Mouse (Mus musculus) stomach, embryonic 15.5 days (tissue): ENCODE results near the gene Krt7. TPM values are rescaled to one million over a fixed set of nuclear protein-coding genes. Genes with fewer than 3 reads are reported as not detected.

Experiments
- ATAC-seq: fragments of 200-750 bp; cut with Nextera tagmentation; 2 replicates; pipeline ENCODE4 v1.8.0; 2017; ENCODE audit warnings: low read depth, moderate number of reproducible peaks, moderate TSS enrichment; ENCODE audit not compliant: insufficient read depth, low FRiP score
- H3K27ac ChIP-seq: fragments of 300-500 bp; sonication (generic); 2 replicates; pipeline ENCODE4 v1.5.1; 2015; ENCODE audit warnings: mild to moderate bottlenecking, inconsistent platforms
- H3K27me3 ChIP-seq: fragments of 300-500 bp; sonication (generic); replicated peaks from 2 replicates; pipeline ENCODE4 v1.6.1; 2015; ENCODE audit warnings: inconsistent platforms
- H3K36me3 ChIP-seq: fragments of 300-500 bp; sonication (generic); 2 replicates; pipeline ENCODE4 v1.6.1; 2015; ENCODE audit warnings: inconsistent platforms
- H3K4me1 ChIP-seq: fragments of 300-500 bp; sonication (generic); 2 replicates; pipeline ENCODE4 v1.6.1; 2015; ENCODE audit warnings: inconsistent platforms
- H3K4me2 ChIP-seq: fragments of 300-500 bp; sonication (generic); 2 replicates; pipeline ENCODE4 v1.6.1; 2015; ENCODE audit warnings: mild to moderate bottlenecking, inconsistent platforms
- H3K4me3 ChIP-seq: fragments of 300-500 bp; sonication (generic); replicated peaks from 2 replicates; pipeline ENCODE4 v1.5.1; 2015; ENCODE audit warnings: inconsistent platforms
- H3K9ac ChIP-seq: fragments of 300-500 bp; sonication (generic); 2 replicates; pipeline ENCODE4 v1.6.1; 2015; ENCODE audit warnings: inconsistent platforms
- H3K9me3 ChIP-seq: fragments of 300-500 bp; sonication (generic); 2 replicates; pipeline ENCODE4 v1.6.1; 2016; ENCODE audit warnings: inconsistent platforms
- WGBS: fragments of 180-500 bp; shearing (Covaris S2); methylation state at CpG from one replicate; pipeline ENCODE4 v1.1.7; 2015; 5-methylcytosine and 5-hydroxymethylcytosine counted together
- polyA plus RNA-seq: library from polyadenylated mRNA; unstranded; fragments of >200 nt; fragmentation: Nextera tagmentation; extraction: Ambion mirVana; gene quantifications from 2 replicates; pipeline ENCODE4 v1.2.1, GENCODE M21; 2015

Krt7 gene
- polyA plus RNA-seq, 1 experiment from 2014 or later, result 231 TPM

DNA sequence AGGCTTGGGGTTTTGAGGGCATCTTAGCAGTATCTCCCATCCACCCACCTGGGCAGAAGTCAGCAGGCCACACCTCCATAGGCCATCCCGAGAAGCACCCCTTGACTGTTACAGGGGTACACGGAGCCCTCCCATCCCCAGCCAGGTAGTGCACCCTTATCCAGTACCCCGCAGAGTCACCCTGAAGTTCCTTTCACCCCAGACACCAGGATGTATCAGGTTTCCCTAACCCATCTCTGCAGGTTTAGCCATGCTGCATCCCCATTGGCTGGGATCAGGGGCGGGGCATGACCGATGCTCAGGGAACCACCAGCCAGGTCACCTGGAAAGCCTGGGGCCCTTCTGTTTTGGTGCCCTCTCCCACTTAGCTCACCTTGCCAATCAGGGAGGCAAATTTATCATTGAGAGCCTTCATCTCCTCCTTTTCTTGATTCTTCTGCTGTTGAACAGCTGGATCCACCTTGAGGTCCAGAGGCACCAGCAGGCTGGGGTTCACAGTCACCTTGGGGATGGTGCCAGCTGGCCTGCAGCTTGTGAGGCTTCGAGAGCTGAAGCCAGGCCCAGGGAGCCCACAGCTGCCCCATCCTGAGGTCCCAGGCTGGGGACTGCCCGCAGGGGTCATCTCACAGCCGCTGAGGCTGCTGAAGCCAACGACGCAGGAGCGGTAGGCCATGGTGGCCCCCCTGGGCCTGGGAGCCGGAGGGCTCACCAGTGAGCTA lies 41.3 kb upstream of the Krt7 start:
- Histone ChIP-seq H3K9ac (no peak overlapping the region), H3K9me3 (no peaks in the 10 kb centered on the region), H3K4me1 (peaks cover 64% of the 10 kb centered on the region), H3K4me3 (0 out of 2 replicates have a peak overlapping the region, but pooled peaks have one; percentile 12), H3K4me2 (peak overlapping the region; percentile 39), H3K36me3 (no peaks in the 10 kb centered on the region), H3K27me3 (no peaks in the 10 kb centered on the region), H3K27ac (peak overlapping the region; percentile 87)
- no peak; the same call in 1 of the 2 replicates for ATAC-seq
- WGBS, result 39% methylated on average over 12 of the region's 12 CpGs

DNA sequence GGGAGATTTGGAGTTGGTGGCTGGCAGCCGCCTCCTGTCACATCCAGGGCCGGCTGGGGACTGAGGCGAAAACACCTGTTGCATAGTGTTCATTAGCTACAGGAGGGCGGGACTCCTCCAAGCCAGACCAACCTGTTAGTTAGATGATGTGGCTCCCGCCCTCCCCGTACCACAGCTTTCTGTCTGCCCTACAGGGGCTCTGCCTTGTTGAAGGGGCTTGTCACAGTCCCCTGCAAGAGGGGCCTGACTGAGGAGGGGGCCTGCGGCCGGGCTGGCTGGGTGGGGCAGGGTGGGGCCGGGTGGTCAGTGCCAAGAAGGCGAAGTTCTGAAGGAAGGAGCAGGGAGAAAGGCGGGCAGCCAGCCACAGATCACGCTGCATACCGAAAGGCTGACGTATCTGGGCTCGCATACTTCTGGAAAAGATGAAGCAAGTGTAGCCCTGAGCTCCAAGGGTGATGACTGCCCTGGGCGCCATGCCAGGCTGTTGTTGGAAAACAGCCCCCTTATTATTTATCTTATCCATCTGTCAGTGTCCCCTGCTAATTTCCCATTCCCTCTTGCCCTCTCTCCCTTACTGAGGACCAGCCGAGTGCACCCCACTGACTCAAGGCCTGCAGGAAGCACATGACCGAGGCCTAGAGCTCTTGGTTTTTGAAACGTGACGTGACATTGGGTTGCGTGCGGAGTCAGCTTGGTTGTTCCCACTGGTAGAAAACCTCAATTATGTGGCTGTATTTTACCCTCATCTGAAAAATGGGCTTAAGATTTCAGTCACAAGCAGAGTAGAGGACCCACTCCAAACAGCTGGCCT lies 40.5 kb upstream of the Krt7 start, which contains the start of gene Krt80:
Gene Krt80, minus strand, starts transcription at position 62 of the 811 bp plus-strand sequence.
- H3K27ac ChIP-seq, result peak within 1 kb of the TSS; percentile 87
- H3K4me1 ChIP-seq, result peaks cover 63% of the 10 kb centered on the region
- H3K27me3 ChIP-seq, result no peaks in the 10 kb centered on the region
- H3K36me3 ChIP-seq, result no peaks in the 10 kb centered on the region
- no peaks in the 10 kb centered on the region for H3K9me3 ChIP-seq
- ATAC-seq, result peak; percentile 59; the same call in 1 of the 2 replicates
- no peak within 1 kb of the TSS for H3K9ac ChIP-seq
- peak within 1 kb of the TSS; percentile 39 for H3K4me2 ChIP-seq
- 31% methylated on average over 22 of the region's 22 CpGs for WGBS
- H3K4me3 ChIP-seq, result 0 out of 2 replicates have a peak within 1 kb of the TSS, but pooled peaks have one; percentile 12

DNA sequence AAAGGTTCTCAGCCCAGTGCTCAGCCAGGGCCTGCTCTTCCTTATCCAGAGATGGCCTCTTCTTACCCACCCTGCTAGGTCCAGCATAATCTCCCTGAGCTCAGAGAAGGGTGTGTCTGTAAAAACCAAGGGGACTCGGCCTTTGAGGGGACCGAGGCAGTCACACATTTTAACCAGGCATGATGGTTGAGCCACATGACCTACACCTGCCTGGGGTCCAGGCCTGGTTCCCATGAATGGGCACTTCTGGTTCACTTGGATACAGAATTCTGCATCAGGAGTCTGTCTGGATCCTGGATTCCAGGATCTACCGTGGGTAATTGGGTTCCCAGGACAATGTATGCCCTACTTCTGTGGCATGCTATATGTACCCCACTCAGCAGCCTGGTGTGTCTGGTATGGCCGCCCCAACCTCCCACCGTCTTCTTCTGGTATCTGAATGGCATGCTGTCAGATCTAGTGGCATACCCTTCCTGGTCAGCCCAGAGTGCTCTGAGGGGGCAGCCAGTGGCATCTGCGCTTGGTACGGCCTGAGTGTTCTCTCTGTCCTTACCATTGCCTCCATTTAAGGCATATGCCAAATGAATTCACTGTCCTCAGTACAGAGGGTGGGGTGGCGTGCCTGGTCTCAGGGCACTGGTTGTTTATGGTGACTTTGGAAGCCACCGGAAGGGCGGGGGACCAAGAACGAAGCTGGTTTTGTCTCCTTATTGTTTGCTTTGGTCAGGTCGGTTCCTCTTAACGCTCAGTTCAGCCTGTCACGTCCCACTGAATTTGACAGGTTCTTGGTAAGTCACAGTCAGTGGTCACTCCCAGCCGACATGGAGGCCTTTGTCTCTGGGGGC lies 39.5 kb upstream of the Krt7 start:
- Histone ChIP-seq H3K27me3 (no peaks in the 10 kb centered on the region), H3K27ac (peak overlapping the region; percentile 87; the same call in 1 of the 2 replicates), H3K36me3 (no peaks in the 10 kb centered on the region), H3K4me1 (peaks cover 65% of the 10 kb centered on the region), H3K9ac (no peak overlapping the region), H3K4me3 (no peak overlapping the region), H3K9me3 (no peaks in the 10 kb centered on the region), H3K4me2 (no peak overlapping the region)
- 82% methylated on average over 15 of the region's 15 CpGs for WGBS
- no peak for ATAC-seq

DNA sequence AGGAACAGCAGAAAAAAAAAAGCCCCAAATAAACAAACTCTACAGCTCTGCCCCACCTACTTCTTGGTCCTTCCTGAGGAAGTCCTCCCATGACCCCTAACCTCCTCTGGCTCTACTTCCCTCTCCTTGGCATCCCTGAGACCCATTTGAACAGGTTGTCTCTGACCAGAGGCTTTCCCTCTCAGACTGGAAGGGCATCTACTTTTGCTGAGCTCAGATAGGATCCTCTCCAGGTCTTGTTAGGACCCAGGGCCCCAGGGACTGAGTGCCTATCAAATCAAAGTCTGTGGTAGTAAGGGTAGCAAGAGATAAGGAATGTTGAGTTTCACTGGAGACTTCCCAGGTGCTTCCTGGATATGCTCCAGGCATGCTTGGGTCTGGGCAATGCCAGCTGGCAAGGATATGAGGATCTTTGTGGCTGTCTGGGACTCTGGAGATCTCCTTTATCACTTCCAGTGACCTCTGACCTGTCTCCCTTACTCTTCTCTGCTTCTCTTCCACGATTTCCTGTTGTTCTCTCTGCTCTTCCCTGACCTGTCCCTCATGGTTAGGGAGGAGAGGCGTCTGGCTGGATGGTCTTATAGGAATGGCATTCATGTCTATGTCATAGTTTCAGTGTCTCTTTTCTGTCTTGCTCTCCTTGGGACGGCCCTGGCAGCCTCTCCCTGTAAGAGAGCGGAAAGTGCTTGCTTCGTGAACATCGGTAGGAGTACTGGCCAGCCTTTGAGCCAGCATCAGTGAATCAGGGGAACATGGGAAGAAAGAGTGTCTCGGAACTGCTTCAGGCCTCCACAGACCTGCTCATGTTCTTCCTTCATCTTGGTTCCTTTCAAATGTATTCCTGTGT lies 38.5 kb upstream of the Krt7 start:
- H3K4me3 ChIP-seq, result no peak overlapping the region
- H3K4me2 ChIP-seq, result no peak overlapping the region
- no peaks in the 10 kb centered on the region for H3K9me3 ChIP-seq
- peaks cover 61% of the 10 kb centered on the region for H3K4me1 ChIP-seq
- no peaks in the 10 kb centered on the region for H3K27me3 ChIP-seq
- WGBS, result 72% methylated on average over 7 of the region's 7 CpGs
- H3K36me3 ChIP-seq, result no peaks in the 10 kb centered on the region
- ATAC-seq, result no peak
- no peak overlapping the region for H3K27ac ChIP-seq
- H3K9ac ChIP-seq, result no peak overlapping the region

DNA sequence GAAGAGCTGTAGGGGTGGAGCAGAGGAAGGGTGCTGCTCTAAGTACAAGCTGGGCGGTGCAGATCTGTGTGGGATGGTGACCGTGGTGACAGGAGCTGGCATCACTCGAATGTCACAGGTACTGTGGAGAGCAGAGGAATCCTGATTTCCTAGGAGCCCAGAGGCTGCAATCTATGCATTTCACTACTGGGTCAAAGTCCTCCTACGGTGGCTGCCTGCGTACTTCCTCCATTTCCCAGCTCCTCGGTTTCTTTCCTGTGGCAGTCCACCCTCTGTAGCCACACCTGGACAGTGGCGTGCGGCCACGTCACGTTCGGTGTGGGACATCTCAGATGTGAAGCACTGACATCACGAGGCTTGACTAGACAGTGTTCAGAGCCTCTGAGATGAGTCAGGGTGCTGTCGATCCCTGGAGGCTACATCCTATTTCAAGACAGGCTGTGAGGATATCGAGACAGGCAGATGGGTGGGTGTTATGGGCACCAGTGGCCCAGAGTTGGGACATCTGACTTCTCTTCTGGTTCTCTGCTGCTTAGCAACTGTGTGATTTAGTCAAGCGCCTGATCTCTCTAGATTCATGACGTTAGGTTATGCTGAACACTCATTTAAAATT lies 37.5 kb upstream of the Krt7 start:
- H3K27ac ChIP-seq, result no peak overlapping the region
- H3K4me3 ChIP-seq, result no peak overlapping the region
- no peak overlapping the region for H3K9ac ChIP-seq
- no peaks in the 10 kb centered on the region for H3K36me3 ChIP-seq
- no peaks in the 10 kb centered on the region for H3K27me3 ChIP-seq
- 80% methylated on average over 16 of the region's 16 CpGs for WGBS
- H3K4me2 ChIP-seq, result no peak overlapping the region
- ATAC-seq, result no peak
- peaks cover 58% of the 10 kb centered on the region for H3K4me1 ChIP-seq
- no peaks in the 10 kb centered on the region for H3K9me3 ChIP-seq

DNA sequence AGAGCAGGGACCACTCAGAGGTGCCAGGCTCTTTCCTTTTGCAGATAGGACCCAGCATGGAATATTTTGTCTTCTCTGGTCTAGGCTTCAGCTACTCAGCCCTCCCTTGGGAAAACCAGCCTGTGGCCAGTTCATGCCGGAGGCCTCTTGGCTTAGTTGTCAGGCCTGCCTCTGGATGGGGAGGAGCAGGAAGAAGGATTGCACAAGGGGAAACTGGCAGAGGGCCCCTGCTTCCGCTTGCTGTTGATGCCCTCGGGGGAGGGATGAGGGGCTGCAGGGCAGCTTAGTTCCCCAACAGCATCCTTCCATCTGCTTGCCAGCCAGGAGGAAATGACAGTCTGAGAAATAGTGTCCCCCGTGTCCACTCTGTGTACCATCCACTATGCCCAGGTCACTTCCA lies 36.0 kb upstream of the Krt7 start:
- WGBS, result 31% methylated on average over 4 of the region's 4 CpGs
- ATAC-seq, result no peak
- Histone ChIP-seq H3K4me1 (peaks cover 46% of the 10 kb centered on the region), H3K27me3 (no peaks in the 10 kb centered on the region), H3K9me3 (no peaks in the 10 kb centered on the region), H3K9ac (no peak overlapping the region), H3K4me2 (no peak overlapping the region), H3K27ac (no peak overlapping the region), H3K4me3 (no peak overlapping the region), H3K36me3 (no peaks in the 10 kb centered on the region)

DNA sequence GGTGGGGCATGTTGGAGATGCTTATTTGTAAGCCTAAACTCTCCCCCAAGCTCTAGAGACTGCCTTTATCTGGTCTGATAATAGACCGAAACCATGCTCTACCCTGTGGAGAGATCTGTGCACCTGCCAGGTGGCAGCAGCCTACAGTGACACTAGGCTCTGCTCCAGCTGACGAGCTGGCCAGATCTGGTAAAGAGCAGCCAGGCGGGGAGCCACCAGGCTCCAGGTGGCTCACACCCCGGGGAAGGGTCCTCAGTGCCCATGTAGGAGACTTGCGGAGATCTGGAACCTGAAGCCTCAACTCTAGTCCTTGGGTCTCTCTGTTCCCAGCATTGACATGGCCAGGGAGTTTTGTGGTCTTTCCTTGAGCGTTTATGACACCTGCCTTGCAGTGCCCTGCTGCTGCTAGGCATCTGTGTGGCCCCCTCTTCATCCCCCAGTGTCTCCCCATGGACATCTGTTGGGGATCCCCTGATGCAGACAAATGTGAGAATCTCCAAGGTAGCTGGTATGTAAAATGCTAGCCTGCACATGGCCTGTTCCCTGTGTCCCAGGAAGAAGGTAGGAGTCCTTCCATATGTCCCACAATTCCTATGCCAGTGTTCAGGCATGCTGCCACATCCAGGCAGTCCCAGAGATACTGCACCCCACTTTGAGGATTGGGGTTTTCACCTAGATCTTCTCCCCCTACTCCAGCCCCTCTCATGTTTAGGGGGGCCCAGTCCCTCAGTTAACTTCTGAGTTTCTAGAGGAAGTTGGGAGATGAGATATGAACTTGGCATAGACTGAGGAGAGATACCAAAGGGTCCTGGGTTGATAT lies 34.7 kb upstream of the Krt7 start:
- 78% methylated on average over 6 of the region's 6 CpGs for WGBS
- Histone ChIP-seq H3K27me3 (no peaks in the 10 kb centered on the region), H3K9ac (no peak overlapping the region), H3K27ac (no peak overlapping the region; the same call in 1 of the 2 replicates), H3K4me1 (peaks cover 38% of the 10 kb centered on the region), H3K36me3 (no peaks in the 10 kb centered on the region), H3K4me3 (no peak overlapping the region), H3K4me2 (no peak overlapping the region), H3K9me3 (no peaks in the 10 kb centered on the region)
- no peak for ATAC-seq

DNA sequence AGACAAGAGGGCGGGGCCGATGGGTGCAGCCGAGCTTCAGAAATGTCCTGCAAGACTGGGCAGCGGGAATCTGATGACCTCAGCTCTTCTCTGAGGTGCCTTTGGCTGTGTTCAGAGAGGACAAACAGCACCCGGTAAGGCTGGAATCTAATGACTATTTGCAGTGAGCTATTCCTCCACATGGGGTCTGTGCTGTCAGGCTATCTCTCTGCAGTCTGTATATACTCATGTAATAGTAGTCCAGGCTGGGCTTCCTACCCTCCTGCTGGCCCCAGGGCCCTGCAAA lies 34.1 kb upstream of the Krt7 start:
- H3K36me3 ChIP-seq, result no peaks in the 10 kb centered on the region
- H3K27ac ChIP-seq, result no peak overlapping the region
- WGBS, result 59% methylated on average over 5 of the region's 5 CpGs
- H3K4me2 ChIP-seq, result no peak overlapping the region
- peaks cover 42% of the 10 kb centered on the region for H3K4me1 ChIP-seq
- H3K9ac ChIP-seq, result no peak overlapping the region
- ATAC-seq, result no peak
- H3K27me3 ChIP-seq, result no peaks in the 10 kb centered on the region
- H3K4me3 ChIP-seq, result no peak overlapping the region
- H3K9me3 ChIP-seq, result no peaks in the 10 kb centered on the region

DNA sequence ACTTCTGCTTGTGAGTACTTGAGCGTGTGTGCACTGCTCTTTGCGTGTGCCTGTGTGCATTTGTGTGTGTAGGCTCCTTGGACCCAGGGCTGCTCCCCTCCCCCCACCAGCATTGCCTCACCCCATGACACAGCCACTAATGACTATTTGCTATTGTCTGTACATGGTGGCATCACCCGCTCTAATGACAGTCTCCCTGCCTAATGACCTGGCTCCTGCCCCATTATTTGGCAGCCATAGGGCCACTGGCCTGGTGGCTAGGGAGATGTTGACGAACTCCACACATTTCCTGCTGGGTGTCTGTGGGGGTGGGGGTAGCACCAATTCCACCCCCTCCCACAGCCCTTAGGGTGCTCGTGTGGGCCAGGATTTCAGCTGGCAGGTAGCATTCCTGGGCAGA lies 32.2 kb upstream of the Krt7 start:
- Histone ChIP-seq H3K27ac (no peak overlapping the region), H3K4me2 (no peak overlapping the region), H3K9me3 (no peaks in the 10 kb centered on the region), H3K27me3 (no peaks in the 10 kb centered on the region), H3K4me1 (peaks cover 31% of the 10 kb centered on the region), H3K9ac (no peak overlapping the region), H3K4me3 (no peak overlapping the region), H3K36me3 (no peaks in the 10 kb centered on the region)
- 79% methylated on average over 5 of the region's 5 CpGs for whole genome bisulfite sequencing
- ATAC-seq, result no peak

DNA sequence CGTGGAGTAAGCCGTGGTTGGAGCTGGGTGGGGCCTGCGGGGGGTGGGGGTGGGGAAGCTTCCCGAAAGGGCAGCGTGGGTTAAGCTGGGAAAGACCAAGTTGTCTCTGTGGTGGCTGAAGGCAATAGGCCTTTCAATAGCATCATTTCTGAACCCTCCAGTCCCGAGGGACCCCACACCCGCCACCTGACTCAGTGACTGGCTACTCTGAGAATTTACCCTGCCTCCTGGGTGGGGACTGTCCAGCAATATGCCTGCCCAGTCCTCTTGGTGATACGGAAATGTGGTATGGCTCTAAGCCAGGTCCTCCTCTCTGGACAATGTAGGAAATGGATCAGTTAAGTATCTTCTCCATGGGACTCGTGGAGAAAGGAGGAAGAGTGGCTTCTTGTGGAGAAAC lies 29.1 kb upstream of the Krt7 start:
- Histone ChIP-seq H3K9me3 (no peaks in the 10 kb centered on the region), H3K36me3 (no peaks in the 10 kb centered on the region), H3K4me2 (0 out of 2 replicates have a peak overlapping the region, but pooled peaks have one; percentile 3), H3K4me3 (no peak overlapping the region), H3K27ac (0 out of 2 replicates have a peak overlapping the region, but pooled peaks have one; percentile 4), H3K4me1 (peaks cover 13% of the 10 kb centered on the region), H3K9ac (no peak overlapping the region), H3K27me3 (no peaks in the 10 kb centered on the region)
- 37% methylated on average over 9 of the region's 9 CpGs for WGBS
- no peak for ATAC-seq
